Mouse (Mus musculus) lung, adult 2 months (tissue): ENCODE measurements around the gene Slx4ip. TPM values are rescaled to one million over a fixed set of nuclear protein-coding genes. Genes with fewer than 3 reads are reported as not detected.

Experiments
- DNase-seq: peaks from one replicate; pipeline ENCODE4 v3.0.0; 2022
- H3K4me1 ChIP-seq: fragments of 200-500 bp; 2 replicates; pipeline ENCODE4 v1.6.1; 2011; ENCODE audit warnings: low read length; ENCODE audit not compliant: control insufficient read depth, insufficient read depth
- H3K4me3 ChIP-seq: fragments of 200-500 bp; replicated peaks from 2 replicates; pipeline ENCODE3; 2011; ENCODE audit warnings: low read depth, mild to moderate bottlenecking, control low read depth, low read length; ENCODE audit errors: extremely low read depth
- CTCF ChIP-seq: fragments of 200-500 bp; IDR thresholded peaks from 2 replicates; pipeline ENCODE4 v1.5.1; 2011; ENCODE audit warnings: mild to moderate bottlenecking, low read length, control low read depth; ENCODE audit not compliant: insufficient read depth
- POLR2A ChIP-seq: fragments of 200-500 bp; IDR thresholded peaks from 2 replicates; pipeline ENCODE4 v1.6.1; 2011; ENCODE audit warnings: low read depth, mild to moderate bottlenecking, control low read depth, low read length, borderline replicate concordance; ENCODE audit errors: extremely low read depth
- WGBS: fragments of 180-500 bp; shearing (Covaris S2); methylation state at CpG from one replicate; pipeline ENCODE4 v1.1.7; 2018; 5-methylcytosine and 5-hydroxymethylcytosine counted together
- polyA plus RNA-seq: library from polyadenylated mRNA; depleted of rRNA; stranded (reverse); fragments of >200 nt; gene quantifications from 2 replicates; pipeline ENCODE4 v1.2.3, GENCODE M21; 2012

Gene Slx4ip
- polyA plus RNA-seq, 1 experiment, result 0.70 TPM

DNA sequence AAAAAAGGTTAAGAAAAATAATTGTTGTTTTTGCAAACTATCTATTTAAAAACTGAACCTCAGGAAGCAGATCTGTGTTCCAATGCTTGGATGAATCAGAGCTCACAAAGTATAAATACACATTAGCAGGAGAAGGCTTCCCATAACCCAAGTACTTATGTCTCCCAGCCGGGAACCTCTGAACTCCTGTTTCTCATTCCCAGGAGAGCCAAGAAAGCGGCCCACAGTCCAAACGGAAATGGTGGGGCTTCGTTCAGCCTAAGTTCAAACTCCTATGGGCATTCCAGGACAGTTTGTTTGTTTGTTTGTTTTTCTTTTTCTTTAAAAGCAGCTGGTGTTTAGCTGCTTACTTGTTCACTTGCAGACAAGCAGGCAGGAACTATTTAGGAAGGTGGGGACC lies 187.8 kb downstream of the Slx4ip start:
- WGBS, result 77% methylated on average over 4 of the region's 4 CpGs
- H3K4me1 ChIP-seq, result peaks cover 10% of the 10 kb centered on the region

GRCm38 (mm10) chr2:137079721-137080320 lies 188.8 kb downstream of the Slx4ip start:
- TF ChIP-seq POLR2A (no peak), CTCF (no peak)
- DNase-seq, result no peak
- WGBS, result 27% methylated on average over 10 of the region's 10 CpGs
- H3K4me1 ChIP-seq, result peaks cover 10% of the 10 kb centered on the region
- no peak overlapping the region for H3K4me3 ChIP-seq

More for the DNA sequence above, 187.8 kb downstream of the Slx4ip start:
- H3K4me3 ChIP-seq, result no peak overlapping the region
- TF ChIP-seq POLR2A (no peak), CTCF (no peak)
- no peak for DNase-seq

GRCm38 (mm10) chr2:137080468-137080867 lies 189.4 kb downstream of the Slx4ip start:
- H3K4me3 ChIP-seq, result no peak overlapping the region
- no peak for DNase-seq
- TF ChIP-seq POLR2A (no peak), CTCF (no peak)
- 54% methylated on average over 6 of the region's 6 CpGs for WGBS
- H3K4me1 ChIP-seq, result peaks cover 12% of the 10 kb centered on the region

DNA sequence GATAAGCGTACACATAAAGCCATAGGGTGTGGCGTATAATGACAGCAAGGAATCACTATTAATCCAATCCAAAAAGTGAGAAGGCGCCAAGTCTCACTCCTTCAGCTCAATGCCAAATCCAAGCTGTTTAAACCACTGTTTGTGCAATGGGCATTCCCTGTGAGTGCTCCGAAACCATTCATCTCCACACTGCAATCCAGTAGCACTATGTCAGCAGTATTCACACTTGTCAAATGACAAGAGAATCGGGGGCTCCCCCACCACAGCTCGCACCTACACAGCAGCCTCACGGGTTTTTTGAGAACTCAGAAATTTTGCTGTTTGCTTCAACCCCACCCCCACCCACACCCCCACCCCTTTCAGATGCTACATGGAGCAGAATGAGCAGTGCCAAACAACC lies 190.0 kb downstream of the Slx4ip start:
- Histone ChIP-seq H3K4me1 (peaks cover 12% of the 10 kb centered on the region), H3K4me3 (no peak overlapping the region)
- TF ChIP-seq POLR2A, result no peak
- TF ChIP-seq CTCF, result no peak
- 91% methylated on average over 7 of the region's 7 CpGs for WGBS
- no peak for DNase-seq

GRCm38 (mm10) chr2:137082896-137083620 lies 192.0 kb downstream of the Slx4ip start:
- 72% methylated on average over 24 of the region's 24 CpGs for WGBS
- Histone ChIP-seq H3K4me1 (peaks cover 12% of the 10 kb centered on the region), H3K4me3 (peak overlapping the region; percentile 28)
- DNase-seq, result no peak
- TF ChIP-seq POLR2A (no peak), CTCF (no peak)

GRCm38 (mm10) chr2:137085257-137085656 lies 194.2 kb downstream of the Slx4ip start:
- Histone ChIP-seq H3K4me1 (peaks cover 9% of the 10 kb centered on the region), H3K4me3 (no peak overlapping the region)
- WGBS, result 51% methylated on average over 8 of the region's 8 CpGs
- TF ChIP-seq POLR2A (no peak), CTCF (no peak)
- no peak for DNase-seq

DNA sequence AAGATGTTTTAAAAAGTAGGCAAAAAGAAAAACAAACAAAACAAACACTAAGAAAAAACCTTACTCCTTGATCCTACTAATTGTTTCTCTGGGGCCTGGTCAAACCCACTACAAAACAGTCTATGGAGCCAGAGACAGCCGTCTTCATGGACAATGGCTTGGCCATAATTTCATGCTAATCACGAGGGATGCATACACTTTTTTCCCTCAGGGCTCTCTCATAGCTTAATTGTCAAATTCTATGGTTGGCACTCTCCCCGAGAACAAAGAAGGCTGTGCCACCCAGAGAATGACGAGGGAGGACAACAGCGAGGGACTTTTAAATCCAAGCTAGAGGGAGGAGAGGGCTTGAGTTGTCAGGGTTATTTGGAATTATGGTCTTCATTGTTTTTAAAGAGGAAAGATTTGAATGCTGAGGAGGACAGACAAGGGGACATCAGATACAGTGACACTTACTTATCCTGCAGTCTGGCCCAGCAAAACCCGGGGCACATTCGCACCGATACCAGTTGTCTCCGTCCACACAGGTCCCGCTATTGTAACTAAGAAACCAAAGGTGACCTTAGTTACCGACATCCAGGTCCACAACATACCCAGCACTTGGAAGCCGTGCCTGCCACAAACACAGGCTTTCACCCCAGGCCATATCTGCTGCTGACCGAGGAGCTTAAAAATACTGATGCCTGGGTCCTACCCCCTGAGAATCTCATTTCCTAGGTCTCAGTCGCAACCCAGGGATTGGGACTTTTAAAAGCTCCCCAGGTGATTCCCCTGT lies 195.8 kb downstream of the Slx4ip start:
- H3K4me1 ChIP-seq, result peaks cover 2% of the 10 kb centered on the region; the same call in 1 of the 2 replicates
- no peak for TF ChIP-seq POLR2A
- TF ChIP-seq CTCF, result no peak
- WGBS, result 89% methylated on average over 14 of the region's 14 CpGs

DNA sequence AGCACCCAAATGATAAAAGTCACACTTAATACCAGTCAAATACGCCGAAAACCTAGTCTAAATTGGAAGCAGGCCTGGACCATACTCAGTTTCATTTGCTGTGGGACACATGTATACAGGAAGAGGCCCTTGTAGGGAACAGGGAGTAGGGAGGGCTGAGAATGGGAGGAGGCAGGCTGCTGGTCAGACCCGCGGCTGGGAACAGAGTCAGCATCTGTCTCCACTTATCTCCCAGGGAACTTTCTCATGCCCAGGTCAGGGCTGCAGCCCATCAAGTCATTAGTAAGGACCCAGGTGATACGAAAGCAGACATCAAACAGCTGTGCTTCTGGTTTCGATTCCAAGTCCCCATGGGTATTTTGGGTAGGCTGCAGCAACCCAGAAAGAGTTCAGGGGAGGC lies 196.7 kb downstream of the Slx4ip start:
- no peak for DNase-seq
- Histone ChIP-seq H3K4me1 (peaks cover 2% of the 10 kb centered on the region; the same call in 1 of the 2 replicates), H3K4me3 (no peak overlapping the region)
- WGBS, result 70% methylated on average over 6 of the region's 6 CpGs
- TF ChIP-seq CTCF (no peak), POLR2A (no peak)

More for the DNA sequence above, 195.8 kb downstream of the Slx4ip start:
- no peak overlapping the region for H3K4me3 ChIP-seq
- no peak for DNase-seq

- no peak for DNase-seq
- H3K4me1 ChIP-seq, result no peaks in the 10 kb centered on the region
- 61% methylated on average over 11 of the region's 11 CpGs for WGBS
- TF ChIP-seq POLR2A (no peak), CTCF (no peak)
- no peak overlapping the region for H3K4me3 ChIP-seq
Observed at GRCm38 (mm10) chr2:137091766-137092522, 200.9 kb downstream of the Slx4ip start.
